Mouse (Mus musculus) kidney, adult 2 months (tissue): ENCODE measurements at regions not wholly inside any gene's neighbourhood (a gene's known extent, or its start where the extent isn't known, plus 50 kb on each side); places are given as distances from the start of the nearest gene placed in this dataset.

ENCODE experiments used
- DNase-seq: peaks from one replicate; pipeline ENCODE4 v3.0.0; 2021
- H3K27ac ChIP-seq: fragments of 200-500 bp; 2 replicates; pipeline ENCODE4 v1.5.1; 2012; ENCODE audit warnings: low read depth, low read length, control low read depth, inconsistent platforms; ENCODE audit not compliant: insufficient read depth
- H3K27me3 ChIP-seq: fragments of 200-500 bp; replicated peaks from 2 replicates; pipeline ENCODE4 v1.6.1; 2012; ENCODE audit warnings: mild to moderate bottlenecking, moderate library complexity, low read length, inconsistent platforms; ENCODE audit not compliant: control insufficient read depth, insufficient read depth
- H3K36me3 ChIP-seq: fragments of 200-500 bp; 2 replicates; pipeline ENCODE4 v1.6.1; 2012; ENCODE audit warnings: mild to moderate bottlenecking, moderate library complexity, low read length, inconsistent platforms; ENCODE audit not compliant: control insufficient read depth, insufficient read depth
- H3K4me1 ChIP-seq: fragments of 200-500 bp; 2 replicates; pipeline ENCODE4 v1.6.1; 2011; ENCODE audit warnings: low read length; ENCODE audit not compliant: control insufficient read depth, insufficient read depth
- H3K4me3 ChIP-seq: fragments of 200-500 bp; 2 replicates; pipeline ENCODE4 v1.5.1; 2011; ENCODE audit warnings: mild to moderate bottlenecking, low read depth, low read length, control low read depth; ENCODE audit not compliant: insufficient read depth
- CTCF ChIP-seq: fragments of 200-500 bp; conservative IDR thresholded peaks from 2 replicates; pipeline ENCODE4 v1.5.1; 2011; ENCODE audit warnings: low read depth, mild to moderate bottlenecking, control low read depth, low read length, moderate library complexity, mixed read lengths; ENCODE audit not compliant: insufficient read depth, insufficient read length
- POLR2A ChIP-seq: fragments of 200-500 bp; IDR thresholded peaks from one replicate; pipeline ENCODE4 v1.6.1; 2011; ENCODE audit warnings: low read depth, low read length, control low read depth
- WGBS: fragments of 180-500 bp; shearing (Covaris S2); methylation state at CpG from one replicate; pipeline ENCODE4 v1.1.7; 2018; 5-methylcytosine and 5-hydroxymethylcytosine counted together

- H3K4me3 ChIP-seq: no peak overlapping the region
- no peaks in the 10 kb centered on the region for H3K27me3 ChIP-seq
- TF ChIP-seq POLR2A: no peak
- TF ChIP-seq CTCF: no peak
- DNase-seq: no peak
- H3K36me3 ChIP-seq: no peaks in the 10 kb centered on the region
- WGBS: 87% methylated on average over 7 of the region's 7 CpGs
- no peak overlapping the region for H3K27ac ChIP-seq
- no peaks in the 10 kb centered on the region for H3K4me1 ChIP-seq
Measured at GRCm38 (mm10) chr6:4421466-4421865, 83.1 kb upstream of the Col1a2 start.

DNA sequence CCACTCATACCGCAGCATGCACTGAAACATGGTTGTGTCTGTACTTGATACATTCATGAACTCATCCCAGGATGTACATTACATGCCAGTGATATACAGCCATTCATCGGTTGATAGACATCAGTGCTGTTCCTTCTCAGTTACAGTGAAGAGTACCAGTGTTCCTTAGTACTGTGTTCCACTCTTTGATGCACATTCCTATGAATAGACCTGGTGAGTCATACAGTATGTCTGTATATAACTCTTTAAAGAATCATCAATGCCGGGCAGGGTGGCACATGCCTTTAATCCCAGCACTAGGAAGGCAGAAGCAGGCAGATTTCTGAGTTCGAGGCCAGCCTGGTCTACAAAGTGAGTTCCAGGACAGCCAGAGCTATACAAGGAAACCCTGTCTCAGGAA, 77.5 kb upstream of the Col1a2 start:
- no peak for TF ChIP-seq CTCF
- TF ChIP-seq POLR2A: no peak
- Histone ChIP-seq H3K27me3 (no peaks in the 10 kb centered on the region), H3K4me3 (no peak overlapping the region), H3K4me1 (no peaks in the 10 kb centered on the region), H3K27ac (no peak overlapping the region), H3K36me3 (no peaks in the 10 kb centered on the region)
- DNase-seq: no peak
- 87% methylated on average over 4 of the region's 4 CpGs for WGBS

DNA sequence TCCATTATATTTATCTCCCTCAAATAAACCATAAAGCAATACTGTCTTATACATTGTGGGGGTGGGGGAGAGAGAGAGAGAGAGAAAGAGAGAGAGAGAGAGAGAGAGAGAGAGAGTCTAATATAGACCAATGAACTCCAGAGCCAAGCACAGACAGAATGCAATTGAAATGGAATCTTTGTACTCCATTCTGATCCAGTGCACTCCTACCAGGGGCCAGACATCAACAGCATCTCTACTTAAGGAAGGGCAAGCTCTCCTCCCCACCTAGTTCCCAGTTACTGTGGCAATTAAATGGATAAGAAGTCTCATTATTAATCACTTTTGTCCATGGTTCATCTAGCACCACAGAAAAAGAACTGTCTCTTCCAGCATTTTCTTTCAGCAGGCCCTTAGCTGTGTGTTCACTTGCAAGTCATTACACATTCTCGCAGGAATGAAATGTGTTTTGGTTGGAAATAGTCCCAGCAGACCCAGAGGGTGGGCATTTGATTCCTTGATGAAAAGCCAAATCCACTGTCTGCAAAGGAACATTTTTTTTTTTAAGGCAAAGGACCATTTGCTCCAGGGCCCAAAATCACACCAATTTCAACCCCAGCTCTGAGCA, 73.8 kb upstream of the Col1a2 start:
- TF ChIP-seq CTCF: no peak
- TF ChIP-seq POLR2A: no peak
- no peaks in the 10 kb centered on the region for H3K4me1 ChIP-seq
- no peak for DNase-seq
- no peak overlapping the region for H3K4me3 ChIP-seq
- no peak overlapping the region for H3K27ac ChIP-seq
- no peaks in the 10 kb centered on the region for H3K36me3 ChIP-seq
- 39% methylated on average over 1 of the region's 1 CpGs for WGBS
- H3K27me3 ChIP-seq: no peaks in the 10 kb centered on the region

DNA sequence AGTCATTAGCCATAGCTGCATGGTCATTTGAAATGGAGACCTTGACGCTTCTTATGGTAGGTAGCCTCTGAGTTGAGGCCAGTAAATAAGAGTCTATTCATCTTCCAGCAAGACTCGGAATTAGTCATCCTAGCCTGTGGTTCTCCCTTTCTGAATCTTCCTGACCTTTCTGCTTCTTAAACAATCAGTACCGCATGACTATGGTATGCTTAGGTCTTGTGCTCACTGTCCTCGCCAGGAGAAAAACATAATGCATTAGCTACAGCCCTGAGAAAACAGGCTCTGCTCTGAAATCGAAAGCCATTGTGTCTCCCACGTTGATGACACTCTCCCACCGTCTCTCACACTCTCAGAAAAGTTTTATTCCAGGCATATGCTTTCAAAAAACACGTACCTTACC, 72.4 kb upstream of the Col1a2 start:
- no peak for TF ChIP-seq CTCF
- no peak for DNase-seq
- WGBS: 86% methylated on average over 8 of the region's 8 CpGs
- H3K27ac ChIP-seq: no peak overlapping the region
- no peaks in the 10 kb centered on the region for H3K27me3 ChIP-seq
- H3K36me3 ChIP-seq: no peaks in the 10 kb centered on the region
- 0 out of 2 replicates have a peak, but pooled peaks cover 4% of the 10 kb centered on the region for H3K4me1 ChIP-seq
- H3K4me3 ChIP-seq: no peak overlapping the region

GRCm38 (mm10) chr6:4436439-4436838, 68.2 kb upstream of the Col1a2 start:
- DNase-seq: peak; percentile 18
- Histone ChIP-seq H3K27me3 (no peaks in the 10 kb centered on the region), H3K27ac (no peak overlapping the region), H3K4me1 (0 out of 2 replicates have a peak, but pooled peaks cover 4% of the 10 kb centered on the region), H3K4me3 (no peak overlapping the region), H3K36me3 (no peaks in the 10 kb centered on the region)
- TF ChIP-seq CTCF (no peak), POLR2A (no peak)
- 54% methylated on average over 4 of the region's 4 CpGs for WGBS

GRCm38 (mm10) chr6:4436874-4437273, 67.7 kb upstream of the Col1a2 start:
- no peak overlapping the region for H3K27ac ChIP-seq
- DNase-seq: no peak
- WGBS: 57% methylated on average over 1 of the region's 1 CpGs
- H3K36me3 ChIP-seq: no peaks in the 10 kb centered on the region
- no peaks in the 10 kb centered on the region for H3K27me3 ChIP-seq
- no peak overlapping the region for H3K4me3 ChIP-seq
- TF ChIP-seq POLR2A: no peak
- TF ChIP-seq CTCF: no peak
- 0 out of 2 replicates have a peak, but pooled peaks cover 4% of the 10 kb centered on the region for H3K4me1 ChIP-seq

GRCm38 (mm10) chr6:4441618-4442167, 62.9 kb upstream of the Col1a2 start:
- Histone ChIP-seq H3K4me3 (no peak overlapping the region), H3K27me3 (no peaks in the 10 kb centered on the region; the same call in 1 of the 2 replicates), H3K4me1 (no peaks in the 10 kb centered on the region), H3K36me3 (no peaks in the 10 kb centered on the region), H3K27ac (no peak overlapping the region)
- WGBS: 28% methylated on average over 4 of the region's 4 CpGs
- DNase-seq: no peak
- TF ChIP-seq POLR2A: no peak
